Comparison of ENCODE assay signal across 8 mouse cellular contexts in genomic region chr2:167420811-167421241, GRCm38 (mm10). TPM values are rescaled to one million over a fixed set of nuclear protein-coding genes. Genes with fewer than 3 reads are reported as not detected.
DNase-seq lines count a peak whose midpoint lies in the region; ATAC-seq and TF ChIP-seq lines count a peak whose summit lies in the region.

No protein-coding gene starts in this region.

- DNase-seq in heart, postnatal 10 days: no peak
- no peak for DNase-seq in G1E (ENCODE audit: low spot score)
- DNase-seq in forebrain, embryonic 14.5 days (ENCODE audit: low spot score): no peak
- DNase-seq in liver, adult 2 months (ENCODE audit: extremely low read depth, low read depth, low spot score): peak; percentile 43
- no peak for DNase-seq in stomach, postnatal 0 days (ENCODE audit: low spot score)
- DNase-seq in adrenal gland, adult 8-10 months: no peak
- DNase-seq in layer of hippocampus, postnatal 36 days: no peak

- H3K36me3 ChIP-seq in heart, embryonic 11.5 days (ENCODE audit: control insufficient read depth, insufficient read depth, low read length): peaks cover 6% of the 10 kb centered on the region
- peaks cover 30% of the 10 kb centered on the region for H3K36me3 ChIP-seq in G1E (replicated peaks)
- peaks cover 20% of the 10 kb centered on the region for H3K36me3 ChIP-seq in forebrain, embryonic 14.5 days (ENCODE audit: control insufficient read depth, insufficient read depth, low read length)
- peaks cover 17% of the 10 kb centered on the region for H3K36me3 ChIP-seq in liver, adult 2 months (ENCODE audit: control insufficient read depth, insufficient read depth, low read length)
- H3K36me3 ChIP-seq in stomach, postnatal 0 days (ENCODE audit: control insufficient read depth, insufficient read depth, low read length): peaks cover 8% of the 10 kb centered on the region; the same call in 1 of the 2 replicates

- H3K27ac ChIP-seq in heart, embryonic 11.5 days (ENCODE audit: low read depth, low read length): peak overlapping the region; percentile 98
- H3K27ac ChIP-seq in forebrain, embryonic 14.5 days (ENCODE audit: low read depth, low read length): peak overlapping the region; percentile 99
- peak overlapping the region; percentile 91 for H3K27ac ChIP-seq in liver, adult 2 months (replicated peaks; ENCODE audit: insufficient read depth, low read depth, low read length)
- H3K27ac ChIP-seq in stomach, postnatal 0 days (replicated peaks): peak overlapping the region; percentile 97

- peak overlapping the region; percentile 99 for H3K9ac ChIP-seq in heart, embryonic 11.5 days (ENCODE audit: low read depth, low read length)
- peak overlapping the region; percentile 92 for H3K9ac ChIP-seq in forebrain, embryonic 14.5 days (ENCODE audit: low read length)
- H3K9ac ChIP-seq in liver, adult 2 months (ENCODE audit: low read depth, low read length): peak overlapping the region; percentile 90
- peak overlapping the region; percentile 97 for H3K9ac ChIP-seq in stomach, postnatal 0 days (ENCODE audit: low read length)

- H3K79me2 ChIP-seq in liver, adult 2 months (ENCODE audit: control insufficient read depth, insufficient read depth, low read length): peaks cover 5% of the 10 kb centered on the region; the same call in 1 of the 2 replicates

- peaks cover 13% of the 10 kb centered on the region for H3K4me1 ChIP-seq in heart, embryonic 11.5 days (ENCODE audit: control insufficient read depth, insufficient read depth, low read length)
- peaks cover 46% of the 10 kb centered on the region for H3K4me1 ChIP-seq in G1E (ENCODE audit: insufficient read depth, low read depth, low read length)
- H3K4me1 ChIP-seq in forebrain, embryonic 14.5 days (ENCODE audit: control insufficient read depth, insufficient read depth, low read length): peaks cover 10% of the 10 kb centered on the region; the same call in 1 of the 2 replicates
- H3K4me1 ChIP-seq in liver, adult 2 months (ENCODE audit: control insufficient read depth, insufficient read depth, low read length): peaks cover 21% of the 10 kb centered on the region
- 0 out of 2 replicates have a peak, but pooled peaks cover 2% of the 10 kb centered on the region for H3K4me1 ChIP-seq in stomach, postnatal 0 days (replicated peaks; ENCODE audit: control insufficient read depth, insufficient read depth)

- TF ChIP-seq EP300 in stomach, postnatal 0 days (optimal IDR thresholded peaks at IDR 0.05): no peak

- peak overlapping the region; percentile 90 for H3K4me3 ChIP-seq in heart, embryonic 11.5 days (ENCODE audit: low read depth, low read length)
- peak overlapping the region; percentile 87 for H3K4me3 ChIP-seq in G1E (ENCODE audit: low read depth, low read length)
- H3K4me3 ChIP-seq in forebrain, embryonic 14.5 days (ENCODE audit: low read depth, low read length): peak overlapping the region; percentile 77
- H3K4me3 ChIP-seq in liver, adult 2 months (ENCODE audit: insufficient read depth, low read depth, low read length): peak overlapping the region; percentile 84
- peak overlapping the region; percentile 83 for H3K4me3 ChIP-seq in stomach, postnatal 0 days (ENCODE audit: low read depth, low read length)

- no peak for TF ChIP-seq CTCF in G1E (IDR thresholded peaks at IDR 0.05; ENCODE audit: low read depth, low read length)
- TF ChIP-seq CTCF in liver, adult 2 months (IDR thresholded peaks at IDR 0.05; ENCODE audit: low read depth, low read length): no peak
- TF ChIP-seq CTCF in stomach, postnatal 0 days (IDR thresholded peaks at IDR 0.05; ENCODE audit: low read depth): no peak

- no peaks in the 10 kb centered on the region for H3K27me3 ChIP-seq in heart, embryonic 11.5 days (ENCODE audit: control insufficient read depth, insufficient read depth, low read length)
- peaks cover 5% of the 10 kb centered on the region; the same call in 1 of the 2 replicates for H3K27me3 ChIP-seq in G1E (ENCODE audit: insufficient read depth, low read length)
- no peaks in the 10 kb centered on the region for H3K27me3 ChIP-seq in forebrain, embryonic 14.5 days (replicated peaks; ENCODE audit: control insufficient read depth, insufficient read depth, low read length)
- no peaks in the 10 kb centered on the region for H3K27me3 ChIP-seq in liver, adult 2 months (ENCODE audit: control insufficient read depth, insufficient read depth, low read length)
- no peaks in the 10 kb centered on the region for H3K27me3 ChIP-seq in stomach, postnatal 0 days (ENCODE audit: control insufficient read depth, insufficient read depth, low read length)

- intact Hi-C loops in heart, postnatal 10 days (cut with DNase I): loop anchor here (5.0 kb wide), 2 partner anchors 41 to 349 kb away; no protein-coding TSS in a partner anchor

- 16% methylated on average over 10 of the region's 10 CpGs for WGBS in heart, embryonic 11.5 days (ENCODE audit: insufficient replicate concordance)
- 18% methylated on average over 10 of the region's 10 CpGs for WGBS in forebrain, embryonic 14.5 days
- WGBS in liver, adult 2 months: 3% methylated on average over 10 of the region's 10 CpGs
- 16% methylated on average over 10 of the region's 10 CpGs for WGBS in stomach, postnatal 0 days

- H3K4me2 ChIP-seq in heart, embryonic 11.5 days: peak overlapping the region; percentile 89
- peak overlapping the region; percentile 81 for H3K4me2 ChIP-seq in forebrain, embryonic 14.5 days (ENCODE audit: low read length)
- peak overlapping the region; percentile 83 for H3K4me2 ChIP-seq in stomach, postnatal 0 days (replicated peaks; ENCODE audit: low read depth)

- H3K9me3 ChIP-seq in heart, embryonic 11.5 days (replicated peaks; ENCODE audit: control insufficient read depth, low read length): no peaks in the 10 kb centered on the region
- no peaks in the 10 kb centered on the region; the same call in 1 of the 2 replicates for H3K9me3 ChIP-seq in G1E (replicated peaks)
- no peaks in the 10 kb centered on the region for H3K9me3 ChIP-seq in forebrain, embryonic 14.5 days (replicated peaks; ENCODE audit: control insufficient read depth, low read length)
- no peaks in the 10 kb centered on the region for H3K9me3 ChIP-seq in stomach, postnatal 0 days (ENCODE audit: control insufficient read depth, low read length)

- no peak for TF ChIP-seq POLR2A in liver, adult 2 months (IDR thresholded peaks at IDR 0.05; ENCODE audit: extremely low read depth, insufficient read depth, low read length)

- no peak for ATAC-seq in heart, embryonic 11.5 days (replicated peaks; ENCODE audit: insufficient number of reproducible peaks, low FRiP score, low TSS enrichment)
- ATAC-seq in G1E (ENCODE audit: extremely low read depth, insufficient number of reproducible peaks, low FRiP score, poor library complexity, severe bottlenecking): no peak
- ATAC-seq in forebrain, embryonic 14.5 days: no peak
- ATAC-seq in stomach, postnatal 0 days (ENCODE audit: low FRiP score, low TSS enrichment): no peak

RNA-seq across cellular contexts. Expression of gene Slc9a8, which starts 0.7 kb away (rescaled TPM):
- polyA plus RNA-seq in heart, embryonic 11.5 days (2014; fragmentation: Nextera tagmentation; extraction: Ambion mirVana): 19.9 and 21.6 TPM in 2 replicates
- total RNA-seq in heart, postnatal 10 days (2021): 10 to 100 TPM; 23.6 to 29.3 TPM
- total RNA-seq in G1E (2014; fragmentation: Nextera tagmentation): 67.4 and 90.4 TPM in 2 replicates
- 22.4 and 24.4 TPM in 2 replicates for total RNA-seq in G1E (2017)
- 10.0 and 13.2 TPM in 2 replicates for polyA plus RNA-seq in G1E (2012)
- 13.8 and 15.9 TPM in 2 replicates for polyA plus RNA-seq in forebrain, embryonic 14.5 days (2014; fragmentation: Nextera tagmentation; extraction: Ambion mirVana)
- total RNA-seq in liver, adult 2 months (2014; rRNA removed): 14.9 and 22.6 TPM in 2 replicates
- polyA plus RNA-seq in liver, adult 2 months (2012; rRNA removed): 25.8 and 34.2 TPM in 2 replicates
- polyA plus RNA-seq in stomach, postnatal 0 days (2015; fragmentation: Nextera tagmentation; extraction: Ambion mirVana): 10.4 and 11.8 TPM in 2 replicates
- total RNA-seq in adrenal gland, adult 8-10 months (2022): 10 to 100 TPM; 39.8 to 87.3 (median 53.6) TPM
- total RNA-seq in layer of hippocampus, postnatal 36 days (2021): 10 to 100 TPM; 28.3 to 34.1 TPM
